ENCODE assay signal across 8 mouse cellular contexts in genomic region chr17:59012421-59013090, GRCm38 (mm10). TPM values are rescaled to one million over a fixed set of nuclear protein-coding genes. Genes with fewer than 3 reads are reported as not detected.
A peak's percentile ranks its signal among the peaks of the same experiment; 100 is the strongest.
DNase-seq lines count a peak whose midpoint lies in the region; ATAC-seq and TF ChIP-seq lines count a peak whose summit lies in the region.

No protein-coding gene starts in this region.

- no peaks in the 10 kb centered on the region for H3K4me1 ChIP-seq in embryonic fibroblast, embryonic 13.5 days (ENCODE audit: control insufficient read depth, insufficient read depth, low read length)
- no peaks in the 10 kb centered on the region for H3K4me1 ChIP-seq in intestine, embryonic 16.5 days (ENCODE audit: control insufficient read depth, insufficient read depth, low read length)

- DNase-seq in gastrocnemius, adult 2 months: no peak
- no peak for DNase-seq in gastrocnemius, adult 18-20 months (ENCODE audit: low spot score)
- DNase-seq in NIH3T3 (ENCODE audit: low read depth): peak; percentile 16
- no peak for DNase-seq in gastrocnemius, postnatal 4 days (ENCODE audit: low spot score in 2 of 2)
- no peak for DNase-seq in spleen, postnatal 36 days (ENCODE audit: low spot score in 2 of 2)

- WGBS in intestine, embryonic 16.5 days: 11% methylated on average over 15 of the region's 15 CpGs
- 5% methylated on average over 15 of the region's 15 CpGs for WGBS in macrophage (ENCODE audit: missing documents)

- intact Hi-C loops in gastrocnemius, adult 2 months (cut with DNase I): no loop called here

- H3K4me2 ChIP-seq in intestine, embryonic 16.5 days (ENCODE audit: low read depth, low read length): peak overlapping the region; percentile 72

- no peaks in the 10 kb centered on the region for H3K79me2 ChIP-seq in macrophage (ENCODE audit: inconsistent target)

- TF ChIP-seq CTCF in gastrocnemius, adult 2 months (IDR thresholded peaks at IDR 0.05): no peak
- TF ChIP-seq CTCF in embryonic fibroblast, embryonic 13.5 days (IDR thresholded peaks at IDR 0.05; ENCODE audit: borderline replicate concordance, insufficient read depth, low read length): no peak

- H3K9me3 ChIP-seq in intestine, embryonic 16.5 days (ENCODE audit: control insufficient read depth, low read length): no peaks in the 10 kb centered on the region

- no peaks in the 10 kb centered on the region for H3K27me3 ChIP-seq in intestine, embryonic 16.5 days (replicated peaks; ENCODE audit: control insufficient read depth, insufficient read depth, low read length)

- ATAC-seq in intestine, embryonic 16.5 days: peak; percentile 78

- peak overlapping the region; percentile 88 for H3K27ac ChIP-seq in gastrocnemius, adult 2 months
- H3K27ac ChIP-seq in embryonic fibroblast, embryonic 13.5 days (ENCODE audit: insufficient read depth, low read length): no peak overlapping the region
- H3K27ac ChIP-seq in intestine, embryonic 16.5 days (ENCODE audit: low read length): peak overlapping the region; percentile 74; the same call in 1 of the 2 replicates
- no peak overlapping the region for H3K27ac ChIP-seq in macrophage

- H3K4me3 ChIP-seq in gastrocnemius, adult 2 months: peak overlapping the region; percentile 96
- H3K4me3 ChIP-seq in embryonic fibroblast, embryonic 13.5 days (ENCODE audit: insufficient read depth, low read length): peak overlapping the region; percentile 75
- peak overlapping the region; percentile 70 for H3K4me3 ChIP-seq in intestine, embryonic 16.5 days (ENCODE audit: low read length)
- peak overlapping the region; percentile 35 for H3K4me3 ChIP-seq in macrophage (ENCODE audit: inconsistent target)

- H3K36me3 ChIP-seq in intestine, embryonic 16.5 days (ENCODE audit: control insufficient read depth, insufficient read depth, low read length): no peaks in the 10 kb centered on the region
- H3K36me3 ChIP-seq in macrophage (ENCODE audit: inconsistent target): no peaks in the 10 kb centered on the region

- H3K9ac ChIP-seq in intestine, embryonic 16.5 days (ENCODE audit: low read depth, low read length): peak overlapping the region; percentile 80

- TF ChIP-seq POLR2A in embryonic fibroblast, embryonic 13.5 days (IDR thresholded peaks at IDR 0.05; ENCODE audit: low read depth, low read length): no peak

RNA-seq across cellular contexts. Expression of gene Nudt12, which starts 0.6 kb away (rescaled TPM):
- 10 to 100 TPM; 10.6 to 12.4 TPM for total RNA-seq in gastrocnemius, adult 2 months (2021)
- total RNA-seq in gastrocnemius, adult 18-20 months (2021): 1 to 10 TPM; 7.4 to 9.1 TPM
- polyA plus RNA-seq in embryonic fibroblast, embryonic 13.5 days (2011; ENCODE audit: insufficient read length, low read depth, missing spikeins): 5.7 and 6.2 TPM in 2 replicates
- 5.7 and 6.0 TPM in 2 replicates for polyA plus RNA-seq in intestine, embryonic 16.5 days (2015; fragmentation: Nextera tagmentation; extraction: Ambion mirVana)
- 1 to 10 TPM in 10 of 26 experiments, under 1 TPM in 8, not detected in 8; 0.26 to 3.4 (median 1.2) TPM for total RNA-seq in macrophage (2018; cell fraction: chromatin; rRNA removed)
- total RNA-seq in macrophage (2018; cell fraction: cytosol; rRNA removed): 1 to 10 TPM in 3 of 26 experiments, under 1 TPM in 23; 0.29 to 1.1 (median 0.61) TPM
- 1 to 10 TPM in 11 of 26 experiments, under 1 TPM in 13, not detected in 2; 0.24 to 3.3 (median 0.85) TPM for total RNA-seq in macrophage (2018; cell fraction: nucleus; rRNA removed)
- 0.62 to 1.0 TPM (median 0.93 TPM) in 3 replicates for polyA plus RNA-seq in macrophage (2018)
- 1 to 10 TPM; 4.9 to 7.2 TPM for total RNA-seq in gastrocnemius, postnatal 4 days (2021)

RNA-seq across cellular contexts. Expression of gene Pdzph1, which starts 21.4 kb away (rescaled TPM):
- not detected for total RNA-seq in gastrocnemius, adult 2 months (2021)
- not detected for total RNA-seq in gastrocnemius, adult 18-20 months (2021)
- not detected in 2 replicates for polyA plus RNA-seq in embryonic fibroblast, embryonic 13.5 days (2011; ENCODE audit: insufficient read length, low read depth, missing spikeins)
- 0.13 TPM in 1 of 2 replicates, not detected in the other for polyA plus RNA-seq in intestine, embryonic 16.5 days (2015; fragmentation: Nextera tagmentation; extraction: Ambion mirVana)
- total RNA-seq in macrophage (2018; cell fraction: chromatin; rRNA removed): not detected
- total RNA-seq in macrophage (2018; cell fraction: cytosol; rRNA removed): not detected
- not detected for total RNA-seq in macrophage (2018; cell fraction: nucleus; rRNA removed)
- not detected in 3 replicates for polyA plus RNA-seq in macrophage (2018)
- not detected for total RNA-seq in gastrocnemius, postnatal 4 days (2021)

Comparison
In these comparisons a context has a peak if more than half of its experiments do, and no peak if none do; other contexts are left out.
1. H3K27ac ChIP-seq: peak in gastrocnemius, adult 2 months (single experiment) and intestine, embryonic 16.5 days (single experiment); none in embryonic fibroblast, embryonic 13.5 days (single experiment) and macrophage (single experiment).
2. H3K4me3 ChIP-seq: peak in every context shown above with its lines; median percentile 96 in gastrocnemius, adult 2 months; 75 in embryonic fibroblast, embryonic 13.5 days; 70 in intestine, embryonic 16.5 days; 35 in macrophage.